Mouse (Mus musculus) liver, embryonic 13.5 days (tissue): ENCODE measurements around the gene Mettl1. TPM values are rescaled to one million over a fixed set of nuclear protein-coding genes. Genes with fewer than 3 reads are reported as not detected.
A peak's percentile ranks its signal among the peaks of the same experiment; 100 is the strongest.

Experiments used
- ATAC-seq: fragments of 200-750 bp; cut with Nextera tagmentation; 2 replicates; pipeline ENCODE4 v1.8.0; 2017; ENCODE audit warnings: low read depth, mild to moderate bottlenecking, moderate number of reproducible peaks, moderate library complexity
- DNase-seq: peaks from one replicate; pipeline ENCODE4 v3.0.0; 2022
- H3K27ac ChIP-seq: fragments of 300-500 bp; sonication (generic); 2 replicates; pipeline ENCODE4 v1.5.1; 2015; ENCODE audit warnings: moderate library complexity, mild to moderate bottlenecking, inconsistent platforms
- H3K27me3 ChIP-seq: fragments of 300-500 bp; sonication (generic); 2 replicates; pipeline ENCODE4 v1.6.1; 2015; ENCODE audit warnings: mild to moderate bottlenecking, inconsistent platforms
- H3K36me3 ChIP-seq: fragments of 300-500 bp; sonication (generic); 2 replicates; pipeline ENCODE4 v1.6.1; 2015; ENCODE audit warnings: mild to moderate bottlenecking, inconsistent platforms
- H3K4me1 ChIP-seq: fragments of 300-500 bp; sonication (generic); replicated peaks from 2 replicates; pipeline ENCODE4 v1.6.1; 2015; ENCODE audit warnings: inconsistent platforms
- H3K4me2 ChIP-seq: fragments of 300-500 bp; sonication (generic); 2 replicates; pipeline ENCODE4 v1.6.1; 2015; ENCODE audit warnings: inconsistent platforms, mild to moderate bottlenecking, moderate library complexity
- H3K4me3 ChIP-seq: fragments of 300-500 bp; sonication (generic); replicated peaks from 2 replicates; pipeline ENCODE4 v1.5.1; 2015; ENCODE audit warnings: mild to moderate bottlenecking, inconsistent platforms
- H3K9ac ChIP-seq: fragments of 300-500 bp; sonication (generic); 2 replicates; pipeline ENCODE4 v1.6.1; 2015; ENCODE audit warnings: mild to moderate bottlenecking, inconsistent platforms
- H3K9me3 ChIP-seq: fragments of 300-500 bp; sonication (generic); replicated peaks from 2 replicates; pipeline ENCODE4 v1.6.1; 2016; ENCODE audit warnings: inconsistent platforms
- WGBS: fragments of 180-500 bp; shearing (Covaris S2); methylation state at CpG from one replicate; pipeline ENCODE4 v1.1.7; 2015; ENCODE audit not compliant: insufficient replicate concordance; 5-methylcytosine and 5-hydroxymethylcytosine counted together
- polyA plus RNA-seq: library from polyadenylated mRNA; unstranded; fragments of >200 nt; fragmentation: Nextera tagmentation; extraction: Ambion mirVana; gene quantifications from 2 replicates; pipeline ENCODE4 v1.2.1, GENCODE M21; 2015

Gene Mettl1
- polyA plus RNA-seq, 1 experiment from 2014 or later, result 28.3 TPM

DNA sequence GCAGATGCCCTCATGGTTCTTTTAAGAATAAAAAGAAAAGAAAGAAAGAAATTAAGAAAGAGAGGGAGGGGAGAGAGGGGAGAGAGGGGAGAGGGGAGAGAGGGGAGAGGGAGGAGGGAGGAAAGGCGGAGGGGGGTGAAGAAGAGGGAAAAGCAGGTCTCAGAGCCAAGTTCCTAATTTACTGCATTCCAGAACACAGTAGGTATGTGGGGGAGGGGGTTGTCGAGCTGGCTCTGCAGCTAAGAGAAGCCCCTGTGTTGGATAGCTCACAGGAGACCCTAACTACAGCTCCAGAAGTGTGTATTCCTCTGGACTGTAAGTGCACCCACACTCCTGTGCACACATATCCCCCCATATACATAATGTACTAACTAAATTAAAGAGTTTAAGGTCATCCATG is 24.1 kb upstream of the Mettl1 start:
- H3K36me3 ChIP-seq, result peaks cover 4% of the 10 kb centered on the region; the same call in 1 of the 2 replicates
- ATAC-seq, result no peak
- DNase-seq, result no peak
- H3K27me3 ChIP-seq, result peaks cover 3% of the 10 kb centered on the region; the same call in 1 of the 2 replicates
- H3K9me3 ChIP-seq, result no peaks in the 10 kb centered on the region
- no peak overlapping the region for H3K9ac ChIP-seq
- WGBS, result 17% methylated on average over 2 of the region's 2 CpGs
- 0 out of 2 replicates have a peak, but pooled peaks cover 4% of the 10 kb centered on the region for H3K4me1 ChIP-seq
- no peak overlapping the region for H3K4me2 ChIP-seq
- H3K4me3 ChIP-seq, result no peak overlapping the region
- H3K27ac ChIP-seq, result no peak overlapping the region

DNA sequence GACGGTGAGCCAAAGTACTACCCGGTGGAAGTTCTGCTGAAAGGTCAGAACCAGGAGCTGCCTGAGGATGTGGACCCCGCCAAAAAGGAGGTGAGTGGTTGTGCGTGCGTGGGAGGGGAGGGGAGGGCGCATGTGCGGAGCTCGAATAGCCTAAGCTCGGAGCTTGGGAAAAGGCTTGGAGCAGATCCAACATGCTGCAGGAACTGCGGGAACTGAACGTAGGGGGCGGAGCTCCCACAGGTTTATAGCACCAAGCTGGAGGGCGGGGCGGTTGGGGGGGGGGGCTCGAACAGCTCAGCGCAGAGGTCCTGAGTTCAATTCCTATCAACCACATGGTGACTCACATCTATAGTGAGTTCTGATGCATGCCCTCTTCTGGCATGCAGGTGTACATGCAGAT is 22.8 kb upstream of the Mettl1 start:
- no peak for ATAC-seq
- Histone ChIP-seq H3K4me3 (no peak overlapping the region), H3K27me3 (peaks cover 3% of the 10 kb centered on the region; the same call in 1 of the 2 replicates), H3K9ac (no peak overlapping the region), H3K27ac (no peak overlapping the region), H3K36me3 (peaks cover 16% of the 10 kb centered on the region), H3K9me3 (no peaks in the 10 kb centered on the region), H3K4me2 (no peak overlapping the region), H3K4me1 (0 out of 2 replicates have a peak, but pooled peaks cover under 1% of the 10 kb centered on the region)
- DNase-seq, result no peak
- 69% methylated on average over 16 of the region's 16 CpGs for whole genome bisulfite sequencing

DNA sequence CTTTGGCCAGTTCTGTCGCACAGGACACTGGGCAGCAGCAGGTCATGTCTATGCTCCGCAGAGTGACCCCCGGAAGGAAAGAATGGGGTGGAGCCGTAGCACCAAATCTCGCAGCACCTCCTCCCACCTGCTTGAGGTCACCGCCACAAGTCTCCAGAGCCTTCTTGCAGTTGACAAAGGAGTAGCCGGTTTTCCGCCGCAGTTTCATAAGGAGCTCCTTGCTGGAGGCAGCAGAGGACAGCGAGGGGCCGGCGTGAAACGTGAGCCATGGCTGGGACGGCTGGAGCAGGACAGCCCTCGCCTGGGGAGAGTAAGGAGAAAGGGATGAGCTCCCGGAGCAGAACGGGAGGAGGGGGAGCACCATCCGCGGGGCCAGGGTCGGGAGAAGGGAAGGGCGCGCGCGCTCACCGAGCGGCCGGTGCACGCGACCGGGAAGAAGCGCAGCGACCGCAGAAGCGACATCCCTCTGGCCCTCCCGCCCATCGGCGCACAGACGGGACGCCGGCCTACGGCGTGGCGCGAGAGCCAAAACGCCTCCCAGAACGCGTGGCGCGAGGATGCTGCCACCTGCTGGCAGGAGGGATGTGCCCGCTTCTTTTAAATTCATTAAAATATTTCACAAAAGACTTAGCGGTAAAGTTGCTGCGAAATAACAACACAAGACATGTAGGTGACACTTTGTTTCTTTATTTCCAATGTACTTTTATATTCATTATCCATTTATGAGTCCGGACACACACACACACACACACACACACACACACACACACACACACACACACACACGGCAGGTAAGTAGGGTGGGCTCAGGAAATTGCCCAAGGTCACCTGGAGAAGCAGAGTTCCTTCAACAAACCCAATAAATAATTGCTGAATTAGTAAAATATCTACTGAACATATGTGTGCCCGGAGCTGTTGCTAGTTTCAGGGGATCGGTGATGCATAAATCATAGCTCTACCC is 10.6 kb upstream of the Mettl1 start, which contains the start of gene Tsfm:
Tsfm (minus strand) TSS at position 505 of the 961 bp plus-strand sequence.
- DNase-seq (peak; percentile 82), ATAC-seq (peak; percentile 86)
- H3K4me1 ChIP-seq, result peaks cover 13% of the 10 kb centered on the region
- no peaks in the 10 kb centered on the region for H3K9me3 ChIP-seq
- H3K36me3 ChIP-seq, result peaks cover 38% of the 10 kb centered on the region
- WGBS, result 6% methylated on average over 55 of the region's 56 CpGs
- no peaks in the 10 kb centered on the region for H3K27me3 ChIP-seq
- H3K4me3 ChIP-seq, result peak within 1 kb of the TSS; percentile 90
- peak within 1 kb of the TSS; percentile 50 for H3K27ac ChIP-seq
- peak within 1 kb of the TSS; percentile 92 for H3K9ac ChIP-seq
- H3K4me2 ChIP-seq, result peak within 1 kb of the TSS; percentile 97

DNA sequence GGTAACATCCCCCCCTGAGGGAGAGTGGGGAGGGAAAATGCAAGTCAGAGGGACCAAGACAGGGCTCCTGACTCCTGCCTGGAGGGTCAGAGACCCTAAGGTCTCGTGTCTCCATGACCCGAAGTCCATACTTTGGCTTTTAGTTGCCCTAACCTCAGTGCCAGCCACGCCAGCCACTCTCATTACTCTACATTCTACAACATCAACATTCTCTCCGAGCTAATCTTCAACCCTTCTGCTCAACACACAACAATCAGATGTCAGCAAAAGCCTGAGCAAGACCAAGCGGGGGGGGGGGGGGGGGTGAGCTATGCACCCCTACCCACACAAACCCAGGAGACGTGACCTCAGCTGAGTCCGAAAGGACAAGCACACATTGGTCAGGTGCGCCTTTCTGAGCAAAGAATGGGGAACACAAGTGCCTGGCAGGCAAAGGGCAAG is 7.9 kb upstream of the Mettl1 start:
- WGBS, result 59% methylated on average over 8 of the region's 8 CpGs
- H3K27me3 ChIP-seq, result peaks cover 18% of the 10 kb centered on the region
- ATAC-seq (no peak), DNase-seq (no peak)
- no peak overlapping the region for H3K4me2 ChIP-seq
- H3K9me3 ChIP-seq, result no peaks in the 10 kb centered on the region
- peaks cover 13% of the 10 kb centered on the region for H3K4me1 ChIP-seq
- no peak overlapping the region for H3K27ac ChIP-seq
- no peak overlapping the region for H3K9ac ChIP-seq
- no peak overlapping the region for H3K4me3 ChIP-seq
- peaks cover 11% of the 10 kb centered on the region for H3K36me3 ChIP-seq

DNA sequence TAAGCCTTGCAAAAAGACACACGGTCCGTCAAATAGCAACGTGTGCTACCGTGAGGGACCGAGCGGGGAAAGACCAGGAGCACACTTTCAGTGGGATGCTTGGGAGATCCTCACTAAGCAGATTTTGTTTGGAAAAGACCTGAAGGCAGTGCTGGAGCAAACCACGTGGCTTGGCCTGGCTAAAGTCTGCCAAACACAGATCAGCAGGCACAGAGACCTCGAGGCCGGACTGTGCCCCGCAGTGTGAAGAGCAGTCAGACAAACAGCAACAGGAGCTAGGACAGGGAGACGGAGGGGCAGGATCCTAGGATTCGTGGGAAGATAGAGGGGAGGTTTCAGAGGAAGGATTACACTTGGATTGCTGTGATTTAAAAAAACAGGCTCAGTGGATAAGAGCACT is 4.9 kb upstream of the Mettl1 start:
- DNase-seq, result no peak
- Histone ChIP-seq H3K4me1 (peaks cover 8% of the 10 kb centered on the region), H3K4me3 (no peak overlapping the region), H3K9me3 (no peaks in the 10 kb centered on the region), H3K27me3 (peaks cover 48% of the 10 kb centered on the region), H3K4me2 (no peak overlapping the region), H3K27ac (no peak overlapping the region), H3K9ac (no peak overlapping the region), H3K36me3 (no peaks in the 10 kb centered on the region)
- no peak for ATAC-seq
- WGBS, result 71% methylated on average over 12 of the region's 12 CpGs

GRCm38 (mm10) chr10:127037641-127038040 is 3.6 kb upstream of the Mettl1 start:
- DNase-seq (no peak), ATAC-seq (no peak)
- no peak overlapping the region for H3K27ac ChIP-seq
- H3K4me1 ChIP-seq, result peaks cover 21% of the 10 kb centered on the region
- no peak overlapping the region for H3K9ac ChIP-seq
- 64% methylated on average over 12 of the region's 12 CpGs for WGBS
- H3K9me3 ChIP-seq, result no peaks in the 10 kb centered on the region
- H3K4me3 ChIP-seq, result no peak overlapping the region
- peaks cover 52% of the 10 kb centered on the region for H3K27me3 ChIP-seq
- H3K4me2 ChIP-seq, result no peak overlapping the region
- no peaks in the 10 kb centered on the region for H3K36me3 ChIP-seq

DNA sequence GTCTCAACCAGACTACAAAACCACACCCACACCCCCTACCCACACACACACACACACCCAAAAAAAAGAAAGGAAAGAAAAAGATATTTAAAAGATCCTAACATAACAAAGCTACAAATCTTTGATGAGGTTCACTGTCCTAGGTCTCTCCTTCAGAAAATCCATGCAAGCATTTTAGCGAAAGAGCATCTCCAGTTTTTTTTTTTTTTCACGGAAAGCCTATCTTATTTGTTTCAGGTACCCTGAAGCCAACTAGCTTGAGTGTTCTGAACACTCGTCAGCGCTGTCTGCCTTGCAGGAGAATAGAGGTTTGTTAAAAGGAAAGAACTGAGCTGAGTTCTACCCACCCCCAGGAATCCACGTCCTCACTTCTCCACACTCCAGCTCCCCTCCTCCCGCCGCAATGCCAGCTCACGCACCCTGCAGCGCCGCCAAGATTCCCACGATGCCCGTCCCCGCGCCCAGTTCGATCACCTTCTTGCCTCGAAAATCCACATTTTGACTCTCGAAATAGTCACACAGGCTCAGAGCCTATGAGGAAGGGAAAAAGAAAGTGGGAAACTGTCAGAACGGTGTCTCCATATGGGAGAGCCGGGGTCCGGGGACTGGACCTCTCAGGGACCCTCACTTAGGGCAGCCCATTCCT is 522 bp upstream of the Mettl1 start:
- Histone ChIP-seq H3K9ac (peak overlapping the region; percentile 70), H3K27ac (no peak overlapping the region), H3K9me3 (no peaks in the 10 kb centered on the region), H3K36me3 (peaks cover 23% of the 10 kb centered on the region), H3K4me1 (peaks cover 28% of the 10 kb centered on the region), H3K4me3 (peak overlapping the region; percentile 78), H3K27me3 (peaks cover 52% of the 10 kb centered on the region), H3K4me2 (peak overlapping the region; percentile 94)
- ATAC-seq (no peak), DNase-seq (no peak)
- 3% methylated on average over 20 of the region's 20 CpGs for WGBS

- Histone ChIP-seq H3K4me3 (peak overlapping the region; percentile 78), H3K9me3 (no peaks in the 10 kb centered on the region), H3K4me1 (peaks cover 28% of the 10 kb centered on the region), H3K27ac (no peak overlapping the region; the same call in 1 of the 2 replicates), H3K36me3 (peaks cover 23% of the 10 kb centered on the region), H3K27me3 (peaks cover 43% of the 10 kb centered on the region), H3K9ac (peak overlapping the region; percentile 70), H3K4me2 (peak overlapping the region; percentile 94)
- peak; percentile 78 for ATAC-seq
- under 1% methylated on average over 44 of the region's 44 CpGs for WGBS
- peak; percentile 78 for DNase-seq
These were observed 642 bp downstream of the Mettl1 start for GRCm38 (mm10) chr10:127041774-127042338.

DNA sequence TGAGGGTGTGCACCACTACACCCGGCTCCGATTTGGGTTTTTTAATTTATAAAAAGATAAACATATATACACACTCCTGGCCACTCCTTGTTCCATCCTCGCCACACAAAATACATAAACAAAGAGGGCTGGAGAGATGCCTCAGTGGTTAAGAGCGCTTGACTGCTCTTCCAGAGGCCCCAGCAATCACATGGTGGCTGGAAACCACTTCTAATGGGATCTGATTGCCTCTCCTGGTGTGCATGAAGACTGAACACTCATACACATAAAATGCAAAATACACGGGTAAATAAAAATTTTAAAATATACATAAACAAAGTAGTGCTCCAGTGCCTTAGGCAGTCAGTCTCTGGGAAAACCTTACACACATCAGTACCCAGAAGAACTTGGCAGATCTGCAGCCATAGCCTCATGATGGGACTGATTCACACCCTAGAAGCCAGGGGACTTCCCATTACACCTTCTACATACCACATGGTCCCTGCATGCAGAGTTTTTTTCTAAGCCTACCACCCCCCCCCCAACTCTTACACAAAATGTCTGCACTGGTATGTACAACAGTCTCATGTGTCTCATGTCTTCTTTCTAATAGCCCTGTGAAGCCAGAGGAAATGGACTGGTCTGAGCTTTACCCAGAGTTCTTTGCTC is 1.4 kb downstream of the Mettl1 start:
- ATAC-seq (no peak), DNase-seq (no peak)
- peak overlapping the region; percentile 70 for H3K9ac ChIP-seq
- peak overlapping the region; percentile 94 for H3K4me2 ChIP-seq
- peaks cover 23% of the 10 kb centered on the region for H3K36me3 ChIP-seq
- no peak overlapping the region for H3K27ac ChIP-seq
- H3K9me3 ChIP-seq, result no peaks in the 10 kb centered on the region
- peaks cover 42% of the 10 kb centered on the region for H3K27me3 ChIP-seq
- WGBS, result 11% methylated on average over 5 of the region's 5 CpGs
- H3K4me1 ChIP-seq, result peaks cover 28% of the 10 kb centered on the region
- H3K4me3 ChIP-seq, result peak overlapping the region; percentile 78

- Histone ChIP-seq H3K4me1 (peaks cover 28% of the 10 kb centered on the region), H3K9ac (peak overlapping the region; percentile 70; the same call in 1 of the 2 replicates), H3K36me3 (peaks cover 23% of the 10 kb centered on the region), H3K27ac (no peak overlapping the region), H3K9me3 (no peaks in the 10 kb centered on the region), H3K4me3 (no peak overlapping the region; the same call in 1 of the 2 replicates), H3K27me3 (peaks cover 44% of the 10 kb centered on the region), H3K4me2 (peak overlapping the region; percentile 94)
- WGBS, result 81% methylated on average over 6 of the region's 6 CpGs
- ATAC-seq (no peak), DNase-seq (no peak)
These were observed 2.0 kb downstream of the Mettl1 start for GRCm38 (mm10) chr10:127043187-127043586.
